Mouse (Mus musculus) lung, adult 2 months (tissue): Measurements from ENCODE around the gene Il2ra.

Source experiments
- CTCF ChIP-seq: fragments of 200-500 bp; IDR thresholded peaks from 2 replicates; pipeline ENCODE4 v1.5.1; 2011; ENCODE audit warnings: mild to moderate bottlenecking, low read length, control low read depth; ENCODE audit not compliant: insufficient read depth
- POLR2A ChIP-seq: fragments of 200-500 bp; IDR thresholded peaks from 2 replicates; pipeline ENCODE4 v1.6.1; 2011; ENCODE audit warnings: low read depth, mild to moderate bottlenecking, control low read depth, low read length, borderline replicate concordance; ENCODE audit errors: extremely low read depth

- TF ChIP-seq CTCF: no peak
- no peak for TF ChIP-seq POLR2A
Observed at GRCm38 (mm10) chr2:11694104-11694503, 51.5 kb downstream of the Il2ra start.
